Mouse (Mus musculus) hematopoietic stem cell, adult 5-6 weeks (primary cell): ENCODE measurements around the gene Ggta1. TPM values are rescaled to one million over a fixed set of nuclear protein-coding genes. Genes with fewer than 3 reads are reported as not detected.
A peak's percentile ranks its signal among the peaks of the same experiment; 100 is the strongest.

Experiments used
- ATAC-seq, 2 experiments: fragments of 125-278 bp in 1 of 2; replicated peaks in 1 of 2; 2 replicates each; pipeline ENCODE4 v1.8.0; 2016 to 2017; ENCODE audit warnings: inconsistent platforms in 2 of 2, mild to moderate bottlenecking in 2 of 2, moderate number of reproducible peaks in 2 of 2, low read depth in 1 of 2, moderate TSS enrichment in 1 of 2; ENCODE audit not compliant: low FRiP score in 2 of 2, poor library complexity in 2 of 2, severe bottlenecking in 2 of 2, insufficient read depth in 1 of 2, low TSS enrichment in 1 of 2
- total RNA-seq: library from RNA; stranded (forward); fragments of 172-1452, 232-1000 nt; gene quantifications from 2 replicates; pipeline ENCODE4 v1.2.3, GENCODE M21; 2017

Gene Ggta1
- total RNA-seq, 1 experiment from 2014 or later, result 65.5 TPM

- no peak for ATAC-seq
These were observed 64.7 kb downstream of the Ggta1 start for GRCm38 (mm10) chr2:35398184-35398828.

- ATAC-seq, result peak; percentile 84 to 90
These were observed 65.3 kb downstream of the Ggta1 start for GRCm38 (mm10) chr2:35397590-35398173.

GRCm38 (mm10) chr2:35397096-35397495 lies 65.9 kb downstream of the Ggta1 start, which contains the start of gene 4930402F06Rik:
Gene 4930402F06Rik, minus strand, starts transcription at chr2:35397175.
- ATAC-seq, result 0 out of 4 replicates have a peak, but pooled peaks of 1 of the 2 experiments have one; percentile 24

- no peak for ATAC-seq
These were observed 77.6 kb downstream of the Ggta1 start for GRCm38 (mm10) chr2:35385441-35385871.

GRCm38 (mm10) chr2:35379306-35379705 lies 83.7 kb downstream of the Ggta1 start:
- no peak for ATAC-seq

- ATAC-seq, result peak; percentile 42 to 51
These were observed 85.4 kb downstream of the Ggta1 start for GRCm38 (mm10) chr2:35377600-35377999.

- ATAC-seq, result no peak
These were observed 90.0 kb downstream of the Ggta1 start for GRCm38 (mm10) chr2:35373003-35373402.

GRCm38 (mm10) chr2:35370686-35371085 lies 92.3 kb downstream of the Ggta1 start:
- ATAC-seq, result no peak

- no peak for ATAC-seq
These were observed 95.4 kb downstream of the Ggta1 start, which contains the start of gene 4930568D16Rik for GRCm38 (mm10) chr2:35367629-35368028. Gene 4930568D16Rik, minus strand, starts transcription at chr2:35367729.

Other genes with a start within 250 kb of the Ggta1 start
- gene Gsn, start 206.9 kb downstream of the Ggta1 start, total RNA-seq, result 19.8 and 34.2 TPM in 2 replicates
- gene Stom, start 126.3 kb downstream of the Ggta1 start, total RNA-seq, result 34.7 and 40.0 TPM in 2 replicates
- gene 4930568D16Rik, start 95.5 kb downstream of the Ggta1 start, total RNA-seq, result not detected in 2 replicates
- not detected in 2 replicates for gene 4930402F06Rik, start 66.1 kb downstream of the Ggta1 start, total RNA-seq
- 15.0 and 16.9 TPM in 2 replicates for gene Dab2ip, start 95.0 kb upstream of the Ggta1 start, total RNA-seq